Mouse (Mus musculus) stomach, postnatal 0 days (tissue): ENCODE measurements around the gene Enthd1. TPM values are rescaled to one million over a fixed set of nuclear protein-coding genes. Genes with fewer than 3 reads are reported as not detected.

Source experiments
- ATAC-seq: fragments of 200-750 bp; cut with Nextera tagmentation; 2 replicates; pipeline ENCODE4 v1.8.0; 2017; ENCODE audit not compliant: low FRiP score, low TSS enrichment
- DNase-seq: peaks from one replicate; pipeline ENCODE4 v3.0.0-alpha.2; 2016; ENCODE audit warnings: low spot score
- H3K27ac ChIP-seq: fragments of 300-500 bp; sonication (generic); replicated peaks from 2 replicates; pipeline ENCODE4 v1.5.1; 2014; ENCODE audit warnings: mild to moderate bottlenecking, control low read depth
- H3K27me3 ChIP-seq: fragments of 300-500 bp; sonication (generic); 2 replicates; pipeline ENCODE4 v1.6.1; 2014; ENCODE audit warnings: low read length; ENCODE audit not compliant: control insufficient read depth, insufficient read depth
- H3K36me3 ChIP-seq: fragments of 300-500 bp; sonication (generic); 2 replicates; pipeline ENCODE4 v1.6.1; 2014; ENCODE audit warnings: low read length, mixed read lengths; ENCODE audit not compliant: control insufficient read depth, insufficient read depth
- H3K4me1 ChIP-seq: fragments of 300-500 bp; sonication (generic); replicated peaks from 2 replicates; pipeline ENCODE4 v1.6.1; 2014; ENCODE audit warnings: antibody characterized with exemption; ENCODE audit not compliant: control insufficient read depth, insufficient read depth
- H3K4me2 ChIP-seq: fragments of 300-500 bp; sonication (generic); replicated peaks from 2 replicates; pipeline ENCODE4 v1.6.1; 2014; ENCODE audit warnings: low read depth, mild to moderate bottlenecking, control low read depth, moderate library complexity
- H3K4me3 ChIP-seq: fragments of 300-500 bp; sonication (generic); 2 replicates; pipeline ENCODE4 v1.5.1; 2014; ENCODE audit warnings: low read depth, low read length, control low read depth
- H3K9ac ChIP-seq: fragments of 300-500 bp; sonication (generic); 2 replicates; pipeline ENCODE4 v1.6.1; 2014; ENCODE audit warnings: mild to moderate bottlenecking, low read length, control low read depth, mixed read lengths
- H3K9me3 ChIP-seq: fragments of 300-500 bp; sonication (generic); 2 replicates; pipeline ENCODE4 v1.6.1; 2016; ENCODE audit warnings: low read length; ENCODE audit not compliant: control insufficient read depth
- CTCF ChIP-seq: IDR thresholded peaks from 2 replicates; pipeline ENCODE4 v1.5.1; 2016; ENCODE audit warnings: antibody characterized with exemption, low read depth, mild to moderate bottlenecking, moderate library complexity
- EP300 ChIP-seq: optimal IDR thresholded peaks from 2 replicates; pipeline ENCODE3; 2016; ENCODE audit warnings: antibody characterized with exemption
- WGBS: fragments of 180-500 bp; shearing (Covaris S2); extraction: QIAGEN DNeasy Blood & Tissue Kit; methylation state at CpG from one replicate; pipeline ENCODE4 v1.1.7; 2014; 5-methylcytosine and 5-hydroxymethylcytosine counted together
- polyA plus RNA-seq: library from polyadenylated mRNA; unstranded; fragments of >200 nt; fragmentation: Nextera tagmentation; extraction: Ambion mirVana; gene quantifications from 2 replicates; pipeline ENCODE4 v1.2.1, GENCODE M21; 2015

Gene Enthd1
- polyA plus RNA-seq, 1 experiment from 2014 or later, result not detected

DNA sequence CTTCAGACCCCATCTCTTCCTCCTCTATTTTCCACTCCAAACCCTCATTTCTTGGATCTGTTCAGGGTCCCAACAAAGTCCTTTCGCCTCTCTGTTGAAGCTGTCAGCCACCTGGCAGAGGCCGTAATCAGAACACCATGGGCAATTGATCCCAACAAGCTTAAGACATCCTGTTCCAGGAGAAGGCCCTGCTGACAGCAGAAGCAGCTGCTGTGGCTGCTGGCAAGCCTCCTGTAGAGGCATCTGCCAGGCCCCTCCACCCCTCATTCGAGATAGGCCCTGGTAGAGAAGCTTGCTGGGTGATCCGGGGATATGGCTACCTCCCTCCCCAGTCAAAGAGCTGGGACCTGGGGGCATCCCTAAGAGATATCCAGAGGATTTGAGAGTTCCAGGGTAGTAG lies 151.9 kb downstream of the Enthd1 start:
- Histone ChIP-seq H3K27ac (no peak overlapping the region), H3K36me3 (no peaks in the 10 kb centered on the region), H3K27me3 (no peaks in the 10 kb centered on the region), H3K9ac (no peak overlapping the region), H3K4me3 (no peak overlapping the region), H3K9me3 (no peaks in the 10 kb centered on the region), H3K4me1 (no peaks in the 10 kb centered on the region), H3K4me2 (no peak overlapping the region)
- 70% methylated on average over 4 of the region's 4 CpGs for WGBS
- TF ChIP-seq EP300 (no peak), CTCF (no peak)
- DNase-seq, result no peak
- no peak for ATAC-seq

DNA sequence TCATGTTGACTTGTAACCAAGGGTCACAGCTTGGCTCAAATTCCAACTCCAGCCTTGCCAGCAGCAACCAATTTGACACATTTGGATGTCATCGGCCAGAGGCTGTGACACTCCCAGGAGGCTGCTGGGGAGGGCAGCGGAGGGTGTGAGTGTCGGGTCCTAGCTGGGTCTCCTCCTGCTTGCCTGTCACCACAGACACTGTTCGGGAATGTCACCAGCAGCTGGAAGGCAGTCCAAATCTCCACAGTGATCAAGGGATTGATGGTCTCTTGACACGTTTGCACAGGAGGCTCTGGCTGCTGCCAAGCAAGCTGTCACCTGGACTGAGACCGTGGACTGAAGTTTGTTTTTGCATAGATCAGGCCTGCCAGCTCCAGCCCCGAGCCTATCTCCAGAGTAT lies 154.3 kb downstream of the Enthd1 start:
- DNase-seq (no peak), ATAC-seq (no peak)
- WGBS, result 48% methylated on average over 7 of the region's 7 CpGs
- H3K9me3 ChIP-seq, result no peaks in the 10 kb centered on the region
- no peaks in the 10 kb centered on the region for H3K27me3 ChIP-seq
- H3K36me3 ChIP-seq, result no peaks in the 10 kb centered on the region
- H3K4me1 ChIP-seq, result no peaks in the 10 kb centered on the region
- H3K9ac ChIP-seq, result no peak overlapping the region
- no peak for TF ChIP-seq CTCF
- TF ChIP-seq EP300, result no peak
- H3K4me2 ChIP-seq, result no peak overlapping the region
- no peak overlapping the region for H3K27ac ChIP-seq
- no peak overlapping the region for H3K4me3 ChIP-seq

DNA sequence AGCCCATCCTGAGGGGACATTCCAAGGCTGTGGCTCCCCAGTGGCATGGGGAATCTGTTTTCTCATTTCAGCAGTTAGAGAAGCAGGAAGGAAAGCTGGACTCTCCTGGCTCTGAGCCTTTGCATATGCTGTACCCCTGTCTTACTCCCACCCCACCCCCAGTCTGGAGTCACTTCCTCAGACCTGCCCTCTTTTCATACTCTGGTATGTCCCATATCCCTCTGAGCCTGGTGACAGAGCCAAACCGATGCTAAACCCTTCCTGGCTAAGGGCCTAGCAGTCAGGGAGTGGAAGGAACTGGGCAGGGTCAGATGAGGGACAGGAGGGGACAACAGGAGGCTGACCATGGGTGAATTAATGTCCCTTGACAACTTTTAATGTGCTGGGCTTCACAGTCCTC lies 157.1 kb downstream of the Enthd1 start:
- ATAC-seq (no peak; the same call in 1 of the 2 replicates), DNase-seq (no peak)
- no peaks in the 10 kb centered on the region for H3K27me3 ChIP-seq
- TF ChIP-seq EP300 (no peak), CTCF (no peak)
- 24% methylated on average over 1 of the region's 1 CpGs for WGBS
- H3K4me1 ChIP-seq, result no peaks in the 10 kb centered on the region
- no peak overlapping the region for H3K4me3 ChIP-seq
- no peaks in the 10 kb centered on the region for H3K9me3 ChIP-seq
- H3K27ac ChIP-seq, result no peak overlapping the region
- H3K4me2 ChIP-seq, result no peak overlapping the region
- no peak overlapping the region for H3K9ac ChIP-seq
- H3K36me3 ChIP-seq, result no peaks in the 10 kb centered on the region

Other genes with a start within 250 kb of the Enthd1 start
- gene Grap2, start 7.4 kb upstream of the Enthd1 start, polyA plus RNA-seq, result 0.15 and 0.22 TPM in 2 replicates
- gene Fam83f, start 106.7 kb upstream of the Enthd1 start, polyA plus RNA-seq, result 20.5 and 24.3 TPM in 2 replicates
- gene Tnrc6b, start 146.2 kb upstream of the Enthd1 start, polyA plus RNA-seq, result 8.5 and 9.4 TPM in 2 replicates